Mouse (Mus musculus) Patski (cell line): Measurements from ENCODE around the gene Kmt2d. TPM values are rescaled to one million over a fixed set of nuclear protein-coding genes. Genes with fewer than 3 reads are reported as not detected.

ENCODE experiments used
- ATAC-seq: fragments of 100-300 bp; one replicate; pipeline ENCODE4 v1.8.0; 2021
- CTCF ChIA-PET: fragments of 350-600 bp; sonication (Branson Sonifier 250); formaldehyde crosslinking; loops from one replicate; lab custom pipeline; 2022; ENCODE audit warnings: inconsistent platforms; lab: Charles Lee
- POLR2A ChIA-PET: fragments of 350-600 bp; sonication (Branson Sonifier 250); formaldehyde crosslinking; loops from one replicate; lab custom pipeline; 2022; ENCODE audit warnings: antibody characterized with exemption, inconsistent platforms; lab: Charles Lee
- DNase-seq: peaks from one replicate; pipeline ENCODE4 v3.0.0-alpha.2; 2011; ENCODE audit warnings: low read depth, low spot score
- H3K27me3 ChIP-seq: fragments of 371-371 bp; one replicate; pipeline ENCODE4 v1.5.1; 2021
- CTCF ChIP-seq: fragments of 100-300 bp; IDR thresholded peaks from one replicate; pipeline ENCODE4 v1.5.1; 2021
- in situ Hi-C: fragments of 300-500 bp; cut with MboI; formaldehyde crosslinking; loops from 3 replicates; pipeline ENCODE4 v1.11.1; 2018; ENCODE audit warnings: low pct_unique_long_range_greater_than_20kb, mixed read lengths
- polyA plus RNA-seq: library from polyadenylated mRNA; unstranded; gene quantifications from one replicate; pipeline ENCODE4 v1.2.3, GENCODE M21; 2021

The Kmt2d gene
- polyA plus RNA-seq, 1 experiment from 2014 or later, result 29.6 TPM

- ChIA-PET POLR2A (no interaction called here), CTCF (no interaction called here)
- TF ChIP-seq CTCF, result no peak
- H3K27me3 ChIP-seq, result no peaks in the 10 kb centered on the region
- ATAC-seq (no peak), DNase-seq (no peak)
- in situ Hi-C loops, result no loop called here
Measured at GRCm38 (mm10) chr15:98860921-98861320, 10.1 kb downstream of the Kmt2d start.

- H3K27me3 ChIP-seq, result no peaks in the 10 kb centered on the region
- POLR2A ChIA-PET, result no interaction called here
- DNase-seq (no peak), ATAC-seq (no peak)
- TF ChIP-seq CTCF, result no peak
- CTCF ChIA-PET, result interaction anchor here (1.0 to 1.2 kb wide), 2 partner anchors 14 to 37 kb away, joined by 3 to 4 read pairs; no protein-coding TSS in a partner anchor
- in situ Hi-C loops, result no loop called here
Measured at GRCm38 (mm10) chr15:98859319-98860043, 11.5 kb downstream of the Kmt2d start.

- TF ChIP-seq CTCF, result no peak
- in situ Hi-C loops, result no loop called here
- ATAC-seq, result no peak
- no peak for DNase-seq
- CTCF ChIA-PET, result interaction anchor here (1.0 kb wide), 1 partner anchor 12 kb away, joined by 4 read pairs; no protein-coding TSS in a partner anchor
- POLR2A ChIA-PET, result interaction anchor here (1.3 kb wide), 1 partner anchor 22 kb away, joined by 4 read pairs; no protein-coding TSS in a partner anchor
- H3K27me3 ChIP-seq, result no peaks in the 10 kb centered on the region
Measured at GRCm38 (mm10) chr15:98854214-98854613, 16.8 kb downstream of the Kmt2d start.

GRCm38 (mm10) chr15:98853161-98853937, 17.7 kb downstream of the Kmt2d start:
- ChIA-PET CTCF (interaction anchor here (1.0 kb wide), 1 partner anchor 11 kb away, joined by 4 read pairs; no protein-coding TSS in a partner anchor), POLR2A (interaction anchor here (1.2 to 1.3 kb wide), 2 partner anchors 10 to 21 kb away, joined by 4 read pairs; no protein-coding TSS in a partner anchor)
- in situ Hi-C loops, result no loop called here
- ATAC-seq (no peak), DNase-seq (no peak)
- no peaks in the 10 kb centered on the region for H3K27me3 ChIP-seq
- no peak for TF ChIP-seq CTCF

DNA sequence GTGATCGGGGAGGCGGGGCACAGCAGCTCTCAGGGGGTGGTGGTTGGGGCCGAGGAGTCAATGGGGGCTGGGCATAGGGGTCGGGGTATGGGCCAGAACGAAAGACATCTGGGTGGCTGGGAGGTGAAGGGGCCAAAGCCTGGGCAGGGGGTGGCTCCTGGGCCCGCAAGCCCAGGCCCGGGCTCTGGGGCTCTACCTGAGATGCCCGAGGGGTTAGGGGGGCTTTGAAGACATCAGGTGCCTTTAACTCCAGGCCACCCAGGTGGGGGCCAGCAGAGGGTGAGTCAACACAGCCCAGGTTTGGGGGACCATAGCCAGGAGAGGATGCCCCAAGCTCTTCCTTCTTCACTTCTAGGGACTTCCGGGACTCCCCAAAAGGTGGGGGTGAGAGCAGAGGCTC, 18.3 kb downstream of the Kmt2d start:
- no peaks in the 10 kb centered on the region for H3K27me3 ChIP-seq
- ChIA-PET CTCF (no interaction called here), POLR2A (interaction anchor here (1.2 to 1.3 kb wide), 2 partner anchors 9 to 20 kb away, joined by 4 read pairs; no protein-coding TSS in a partner anchor)
- DNase-seq, result no peak
- no peak for ATAC-seq
- in situ Hi-C loops, result no loop called here
- no peak for TF ChIP-seq CTCF

- H3K27me3 ChIP-seq, result no peaks in the 10 kb centered on the region
- in situ Hi-C loops, result no loop called here
- no peak for TF ChIP-seq CTCF
- ChIA-PET POLR2A (interaction anchor here (0.9 kb wide), 1 partner anchor 14 kb away, joined by 4 read pairs; no protein-coding TSS in a partner anchor), CTCF (no interaction called here)
- ATAC-seq, result no peak
- DNase-seq, result no peak
Measured at GRCm38 (mm10) chr15:98852071-98852470, 18.9 kb downstream of the Kmt2d start.

GRCm38 (mm10) chr15:98851229-98851818, 19.7 kb downstream of the Kmt2d start:
- DNase-seq (no peak), ATAC-seq (no peak)
- POLR2A ChIA-PET, result interaction anchor here (0.9 kb wide), 1 partner anchor 15 kb away, joined by 4 read pairs; no protein-coding TSS in a partner anchor
- CTCF ChIA-PET, result no interaction called here
- no peak for TF ChIP-seq CTCF
- in situ Hi-C loops, result no loop called here
- no peaks in the 10 kb centered on the region for H3K27me3 ChIP-seq

DNA sequence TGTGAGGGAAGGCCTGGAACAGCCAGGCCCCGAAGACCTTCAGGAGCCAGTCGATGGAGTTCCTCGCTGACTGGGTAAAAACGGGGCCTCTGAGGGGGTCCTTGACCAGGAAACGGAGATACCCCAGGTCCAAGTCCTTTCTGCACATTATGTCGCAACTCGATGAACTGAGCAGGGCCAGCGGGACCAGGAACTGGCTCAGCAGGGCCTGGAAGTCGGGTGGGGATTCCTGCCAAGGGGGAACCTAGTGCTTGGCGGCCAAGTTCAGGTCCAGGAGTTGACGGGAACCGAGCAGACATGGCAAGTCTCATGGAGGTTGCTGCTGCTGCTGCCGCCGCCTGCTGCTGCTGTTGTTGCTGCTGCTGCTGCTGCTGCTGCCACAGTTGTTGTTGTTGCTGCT, 20.3 kb downstream of the Kmt2d start:
- ChIA-PET CTCF (interaction anchor here (1.1 kb wide), 1 partner anchor 15 kb away, joined by 3 read pairs; no protein-coding TSS in a partner anchor), POLR2A (no interaction called here)
- in situ Hi-C loops, result no loop called here
- ATAC-seq (no peak), DNase-seq (no peak)
- TF ChIP-seq CTCF, result no peak
- no peaks in the 10 kb centered on the region for H3K27me3 ChIP-seq

GRCm38 (mm10) chr15:98849956-98850600, 20.9 kb downstream of the Kmt2d start:
- in situ Hi-C loops, result no loop called here
- ATAC-seq, result no peak
- DNase-seq, result no peak
- ChIA-PET CTCF (interaction anchor here (1.1 kb wide), 1 partner anchor 16 kb away, joined by 3 read pairs; no protein-coding TSS in a partner anchor), POLR2A (no interaction called here)
- TF ChIP-seq CTCF, result no peak
- H3K27me3 ChIP-seq, result no peaks in the 10 kb centered on the region

DNA sequence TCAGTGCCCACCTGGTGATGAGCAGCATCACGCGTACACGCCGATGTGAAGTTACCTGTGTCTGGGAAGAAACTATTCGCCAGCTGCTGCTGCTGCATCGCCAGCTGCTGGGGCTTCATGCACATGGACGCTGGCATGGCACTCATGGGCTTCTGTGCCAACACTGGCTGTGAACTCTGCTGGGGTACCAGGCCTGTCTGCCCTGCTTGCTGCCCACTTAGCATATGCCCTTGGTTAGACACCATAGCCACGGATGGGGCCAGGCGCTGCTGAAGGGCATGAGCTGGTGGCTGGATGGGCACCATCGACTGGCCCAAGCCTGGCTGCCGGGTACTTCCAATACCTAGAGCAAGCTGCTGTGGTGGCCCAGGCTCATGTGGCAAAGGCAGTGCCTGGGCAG, 21.8 kb downstream of the Kmt2d start:
- in situ Hi-C loops, result no loop called here
- TF ChIP-seq CTCF, result no peak
- H3K27me3 ChIP-seq, result no peaks in the 10 kb centered on the region
- no peak for DNase-seq
- no peak for ATAC-seq
- ChIA-PET CTCF (interaction anchor here (1.0 kb wide), 1 partner anchor 13 kb away, joined by 4 read pairs; no protein-coding TSS in a partner anchor), POLR2A (interaction anchor here (1.3 kb wide), 1 partner anchor 16 kb away, joined by 5 read pairs; no protein-coding TSS in a partner anchor)
